Mouse (Mus musculus) forebrain, embryonic 13.5 days (tissue): Measurements from ENCODE around the gene Rgl1. TPM values are rescaled to one million over a fixed set of nuclear protein-coding genes. Genes with fewer than 3 reads are reported as not detected.
A peak's percentile ranks its signal among the peaks of the same experiment; 100 is the strongest.

Experiments used
- ATAC-seq: fragments of 200-750 bp; cut with Nextera tagmentation; 2 replicates; pipeline ENCODE4 v1.8.0; 2017
- H3K27ac ChIP-seq: fragments of 300-500 bp; sonication (generic); 2 replicates; pipeline ENCODE4 v1.5.1; 2015; ENCODE audit warnings: inconsistent platforms, mild to moderate bottlenecking, moderate library complexity
- H3K27me3 ChIP-seq: fragments of 300-500 bp; sonication (generic); 2 replicates; pipeline ENCODE4 v1.6.1; 2015; ENCODE audit warnings: mild to moderate bottlenecking, inconsistent platforms
- H3K36me3 ChIP-seq: fragments of 300-500 bp; sonication (generic); 2 replicates; pipeline ENCODE4 v1.6.1; 2015; ENCODE audit warnings: mild to moderate bottlenecking, inconsistent platforms; ENCODE audit not compliant: poor library complexity, severe bottlenecking
- H3K4me1 ChIP-seq: fragments of 300-500 bp; sonication (generic); 2 replicates; pipeline ENCODE4 v1.6.1; 2015; ENCODE audit warnings: inconsistent platforms
- H3K4me2 ChIP-seq: fragments of 300-500 bp; sonication (generic); 2 replicates; pipeline ENCODE4 v1.6.1; 2015; ENCODE audit warnings: inconsistent platforms, mild to moderate bottlenecking, moderate library complexity
- H3K4me3 ChIP-seq: fragments of 300-500 bp; sonication (generic); 2 replicates; pipeline ENCODE4 v1.5.1; 2015; ENCODE audit warnings: mild to moderate bottlenecking, inconsistent platforms
- H3K9ac ChIP-seq: fragments of 300-500 bp; sonication (generic); 2 replicates; pipeline ENCODE4 v1.6.1; 2015; ENCODE audit warnings: mild to moderate bottlenecking, inconsistent platforms
- H3K9me3 ChIP-seq: fragments of 300-500 bp; sonication (generic); replicated peaks from 2 replicates; pipeline ENCODE4 v1.6.1; 2016; ENCODE audit warnings: inconsistent platforms
- WGBS: fragments of 180-500 bp; shearing (Covaris S2); methylation state at CpG from one replicate; pipeline ENCODE4 v1.1.7; 2015; 5-methylcytosine and 5-hydroxymethylcytosine counted together
- polyA plus RNA-seq: library from polyadenylated mRNA; unstranded; fragments of >200 nt; fragmentation: Nextera tagmentation; extraction: Ambion mirVana; gene quantifications from 2 replicates; pipeline ENCODE4 v1.2.1, GENCODE M21; 2015

Rgl1 gene
- polyA plus RNA-seq, 1 experiment from 2014 or later = 18.5 TPM

- Histone ChIP-seq H3K36me3 (no peaks in the 10 kb centered on the region), H3K9me3 (no peaks in the 10 kb centered on the region), H3K4me3 (no peak overlapping the region), H3K4me2 (no peak overlapping the region), H3K9ac (no peak overlapping the region), H3K27ac (no peak overlapping the region), H3K4me1 (no peaks in the 10 kb centered on the region), H3K27me3 (no peaks in the 10 kb centered on the region)
- ATAC-seq = no peak
- WGBS = 97% methylated on average over 9 of the region's 9 CpGs
These were observed 27.4 kb downstream of the Rgl1 start for GRCm38 (mm10) chr1:152738793-152739192.

GRCm38 (mm10) chr1:152727604-152728236 is 38.4 kb downstream of the Rgl1 start:
- H3K4me2 ChIP-seq = no peak overlapping the region
- no peaks in the 10 kb centered on the region for H3K36me3 ChIP-seq
- ATAC-seq = no peak
- no peak overlapping the region for H3K9ac ChIP-seq
- H3K9me3 ChIP-seq = no peaks in the 10 kb centered on the region
- no peaks in the 10 kb centered on the region for H3K27me3 ChIP-seq
- WGBS = 75% methylated on average over 4 of the region's 5 CpGs
- no peaks in the 10 kb centered on the region for H3K4me1 ChIP-seq
- H3K27ac ChIP-seq = no peak overlapping the region
- no peak overlapping the region for H3K4me3 ChIP-seq

GRCm38 (mm10) chr1:152726095-152726494 is 40.1 kb downstream of the Rgl1 start:
- Histone ChIP-seq H3K4me3 (no peak overlapping the region), H3K4me2 (no peak overlapping the region), H3K9ac (no peak overlapping the region), H3K4me1 (no peaks in the 10 kb centered on the region), H3K27ac (no peak overlapping the region), H3K9me3 (no peaks in the 10 kb centered on the region), H3K36me3 (no peaks in the 10 kb centered on the region), H3K27me3 (no peaks in the 10 kb centered on the region)
- 85% methylated on average over 3 of the region's 3 CpGs for whole genome bisulfite sequencing
- no peak for ATAC-seq

- Histone ChIP-seq H3K27me3 (no peaks in the 10 kb centered on the region), H3K9me3 (no peaks in the 10 kb centered on the region), H3K27ac (no peak overlapping the region), H3K9ac (no peak overlapping the region), H3K4me3 (no peak overlapping the region), H3K4me2 (no peak overlapping the region), H3K4me1 (no peaks in the 10 kb centered on the region), H3K36me3 (no peaks in the 10 kb centered on the region)
- ATAC-seq = no peak
These were observed 41.9 kb downstream of the Rgl1 start for GRCm38 (mm10) chr1:152724286-152724685.

GRCm38 (mm10) chr1:152721535-152722198 is 44.5 kb downstream of the Rgl1 start:
- Histone ChIP-seq H3K36me3 (no peaks in the 10 kb centered on the region), H3K9me3 (no peaks in the 10 kb centered on the region), H3K4me1 (no peaks in the 10 kb centered on the region), H3K27me3 (no peaks in the 10 kb centered on the region), H3K27ac (no peak overlapping the region), H3K9ac (no peak overlapping the region), H3K4me3 (no peak overlapping the region), H3K4me2 (no peak overlapping the region)
- 86% methylated on average over 11 of the region's 11 CpGs for WGBS
- no peak for ATAC-seq

GRCm38 (mm10) chr1:152720969-152721368 is 45.2 kb downstream of the Rgl1 start:
- H3K4me1 ChIP-seq = no peaks in the 10 kb centered on the region
- no peak overlapping the region for H3K27ac ChIP-seq
- H3K4me3 ChIP-seq = no peak overlapping the region
- 85% methylated on average over 4 of the region's 4 CpGs for WGBS
- ATAC-seq = no peak
- H3K9me3 ChIP-seq = no peaks in the 10 kb centered on the region
- H3K4me2 ChIP-seq = no peak overlapping the region
- H3K9ac ChIP-seq = no peak overlapping the region
- no peaks in the 10 kb centered on the region for H3K27me3 ChIP-seq
- no peaks in the 10 kb centered on the region for H3K36me3 ChIP-seq

- H3K36me3 ChIP-seq = no peaks in the 10 kb centered on the region
- no peaks in the 10 kb centered on the region for H3K27me3 ChIP-seq
- 68% methylated on average over 6 of the region's 6 CpGs for WGBS
- no peaks in the 10 kb centered on the region for H3K9me3 ChIP-seq
- H3K9ac ChIP-seq = no peak overlapping the region
- H3K27ac ChIP-seq = no peak overlapping the region
- no peak overlapping the region for H3K4me3 ChIP-seq
- H3K4me1 ChIP-seq = peaks cover 11% of the 10 kb centered on the region
- no peak overlapping the region for H3K4me2 ChIP-seq
- ATAC-seq = no peak
These were observed 48.0 kb downstream of the Rgl1 start for GRCm38 (mm10) chr1:152718200-152718599.

GRCm38 (mm10) chr1:152717329-152717728 is 48.8 kb downstream of the Rgl1 start:
- no peak overlapping the region for H3K4me3 ChIP-seq
- H3K27me3 ChIP-seq = no peaks in the 10 kb centered on the region
- no peaks in the 10 kb centered on the region for H3K9me3 ChIP-seq
- ATAC-seq = no peak
- no peak overlapping the region for H3K9ac ChIP-seq
- no peaks in the 10 kb centered on the region for H3K36me3 ChIP-seq
- H3K4me1 ChIP-seq = peaks cover 11% of the 10 kb centered on the region
- 91% methylated on average over 1 of the region's 1 CpGs for WGBS
- no peak overlapping the region for H3K4me2 ChIP-seq
- no peak overlapping the region for H3K27ac ChIP-seq

- Histone ChIP-seq H3K9me3 (no peaks in the 10 kb centered on the region), H3K36me3 (no peaks in the 10 kb centered on the region), H3K4me1 (peaks cover 11% of the 10 kb centered on the region), H3K9ac (no peak overlapping the region), H3K27me3 (no peaks in the 10 kb centered on the region), H3K27ac (no peak overlapping the region), H3K4me3 (no peak overlapping the region), H3K4me2 (no peak overlapping the region)
- 0 out of 2 replicates have a peak, but pooled peaks have one; percentile 38 for ATAC-seq
- WGBS = 36% methylated on average over 3 of the region's 3 CpGs
These were observed 51.7 kb downstream of the Rgl1 start for GRCm38 (mm10) chr1:152714405-152714804.

- Histone ChIP-seq H3K9ac (no peak overlapping the region), H3K4me3 (no peak overlapping the region), H3K9me3 (no peaks in the 10 kb centered on the region), H3K36me3 (no peaks in the 10 kb centered on the region), H3K27me3 (no peaks in the 10 kb centered on the region), H3K4me2 (no peak overlapping the region), H3K27ac (no peak overlapping the region), H3K4me1 (peaks cover 11% of the 10 kb centered on the region)
- ATAC-seq = no peak
- 45% methylated on average over 4 of the region's 4 CpGs for WGBS
These were observed 52.2 kb downstream of the Rgl1 start for GRCm38 (mm10) chr1:152713924-152714323.

GRCm38 (mm10) chr1:152711037-152711436 is 55.1 kb downstream of the Rgl1 start:
- 93% methylated on average over 4 of the region's 4 CpGs for WGBS
- no peak overlapping the region for H3K4me2 ChIP-seq
- no peaks in the 10 kb centered on the region for H3K27me3 ChIP-seq
- H3K4me3 ChIP-seq = no peak overlapping the region
- no peak overlapping the region for H3K9ac ChIP-seq
- H3K36me3 ChIP-seq = no peaks in the 10 kb centered on the region
- H3K4me1 ChIP-seq = peaks cover 11% of the 10 kb centered on the region
- no peak for ATAC-seq
- no peaks in the 10 kb centered on the region for H3K9me3 ChIP-seq
- no peak overlapping the region for H3K27ac ChIP-seq

GRCm38 (mm10) chr1:152707560-152707959 is 58.6 kb downstream of the Rgl1 start:
- no peaks in the 10 kb centered on the region for H3K36me3 ChIP-seq
- no peak for ATAC-seq
- H3K4me2 ChIP-seq = no peak overlapping the region
- no peaks in the 10 kb centered on the region for H3K9me3 ChIP-seq
- no peaks in the 10 kb centered on the region for H3K4me1 ChIP-seq
- no peaks in the 10 kb centered on the region for H3K27me3 ChIP-seq
- H3K4me3 ChIP-seq = no peak overlapping the region
- H3K27ac ChIP-seq = no peak overlapping the region
- 98% methylated on average over 2 of the region's 2 CpGs for WGBS
- no peak overlapping the region for H3K9ac ChIP-seq

- Histone ChIP-seq H3K27me3 (no peaks in the 10 kb centered on the region), H3K4me3 (no peak overlapping the region), H3K36me3 (no peaks in the 10 kb centered on the region), H3K9ac (no peak overlapping the region), H3K27ac (no peak overlapping the region), H3K4me2 (no peak overlapping the region), H3K4me1 (no peaks in the 10 kb centered on the region), H3K9me3 (no peaks in the 10 kb centered on the region)
- WGBS = 81% methylated on average over 6 of the region's 6 CpGs
- ATAC-seq = no peak
These were observed 62.2 kb downstream of the Rgl1 start for GRCm38 (mm10) chr1:152703941-152704340.
